Mouse (Mus musculus) limb, embryonic 14.5 days (tissue): Measurements from ENCODE around the gene Sardh. TPM values are rescaled to one million over a fixed set of nuclear protein-coding genes. Genes with fewer than 3 reads are reported as not detected.

Experiments used
- ATAC-seq: fragments of 200-750 bp; cut with Nextera tagmentation; 2 replicates; pipeline ENCODE4 v1.8.0; 2017; ENCODE audit warnings: low read depth, moderate number of reproducible peaks, moderate TSS enrichment; ENCODE audit not compliant: low FRiP score
- DNase-seq: peaks from one replicate; pipeline ENCODE4 v3.0.0-alpha.2; 2015; ENCODE audit warnings: low spot score
- H3K27ac ChIP-seq: fragments of 300-500 bp; sonication (generic); replicated peaks from 2 replicates; pipeline ENCODE4 v1.5.1; 2014; ENCODE audit warnings: low read depth, mild to moderate bottlenecking, low read length, moderate library complexity, mixed read lengths
- H3K27me3 ChIP-seq: fragments of 300-500 bp; sonication (generic); 2 replicates; pipeline ENCODE4 v1.6.1; 2014; ENCODE audit warnings: low read length, mixed read lengths; ENCODE audit not compliant: control insufficient read depth, insufficient read depth
- H3K36me3 ChIP-seq: fragments of 300-500 bp; sonication (generic); 2 replicates; pipeline ENCODE4 v1.6.1; 2014; ENCODE audit warnings: mild to moderate bottlenecking, low read length, moderate library complexity, mixed read lengths; ENCODE audit not compliant: control insufficient read depth, insufficient read depth
- H3K4me1 ChIP-seq: fragments of 300-500 bp; sonication (generic); 2 replicates; pipeline ENCODE4 v1.6.1; 2014; ENCODE audit warnings: antibody characterized with exemption, low read length, mixed read lengths; ENCODE audit not compliant: control insufficient read depth, insufficient read depth
- H3K4me2 ChIP-seq: fragments of 300-500 bp; sonication (generic); replicated peaks from 2 replicates; pipeline ENCODE4 v1.6.1; 2014; ENCODE audit warnings: low read depth, mild to moderate bottlenecking, low read length, moderate library complexity; ENCODE audit not compliant: severe bottlenecking
- H3K4me3 ChIP-seq: fragments of 300-500 bp; sonication (generic); replicated peaks from 2 replicates; pipeline ENCODE4 v1.5.1; 2014; ENCODE audit warnings: low read length
- H3K9ac ChIP-seq: fragments of 300-500 bp; sonication (generic); 2 replicates; pipeline ENCODE4 v1.6.1; 2014; ENCODE audit warnings: mild to moderate bottlenecking, low read depth, low read length, moderate library complexity; ENCODE audit not compliant: severe bottlenecking
- H3K9me3 ChIP-seq: fragments of 300-500 bp; sonication (generic); 2 replicates; pipeline ENCODE4 v1.6.1; 2016; ENCODE audit warnings: low read length; ENCODE audit not compliant: control insufficient read depth
- POLR2A ChIP-seq: fragments of 200-500 bp; IDR thresholded peaks from 2 replicates; pipeline ENCODE4 v1.8.0; 2012; ENCODE audit warnings: inconsistent platforms, mild to moderate bottlenecking, moderate library complexity, borderline replicate concordance; ENCODE audit not compliant: insufficient read depth, insufficient read length; ENCODE audit errors: extremely low read depth
- WGBS: fragments of 180-500 bp; shearing (Covaris S2); extraction: QIAGEN DNeasy Blood & Tissue Kit; methylation state at CpG from one replicate; pipeline ENCODE4 v1.1.7; 2014; 5-methylcytosine and 5-hydroxymethylcytosine counted together
- polyA plus RNA-seq, 2 experiments: library from polyadenylated mRNA; depleted of rRNA in 1 of 2; stranded (reverse) in 1 of 2; unstranded in 1 of 2; fragments of >200 nt; fragmentation: Nextera tagmentation in 1 of 2; extraction: Ambion mirVana in 1 of 2; gene quantifications; 2 replicates each; pipeline versions ENCODE4 v1.2.1 to v1.2.3; 2012 to 2014

Gene Sardh
- polyA plus RNA-seq, 2 experiments = 8.7 to 10.9 TPM

GRCm38 (mm10) chr2:27162656-27163055, 85.5 kb downstream of the Sardh start:
- TF ChIP-seq POLR2A = no peak

DNA sequence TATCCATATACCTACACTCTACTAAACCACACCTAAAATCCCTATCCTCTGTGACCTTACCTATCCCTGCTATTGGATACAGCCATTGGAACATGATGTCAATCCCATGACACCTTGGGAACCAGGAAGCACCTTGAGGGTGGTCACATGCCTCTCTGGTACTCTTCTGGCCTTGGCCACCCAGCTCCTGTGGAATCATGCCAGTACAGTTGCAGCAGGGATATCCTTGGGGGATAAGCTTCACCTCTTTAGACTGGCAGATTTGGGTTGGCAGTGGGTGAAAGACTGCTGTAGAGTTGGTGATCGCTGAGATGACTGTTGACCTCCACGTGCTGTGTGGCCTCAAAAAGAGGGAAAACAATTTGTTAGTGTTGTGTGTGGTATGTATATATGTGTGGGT, 86.6 kb downstream of the Sardh start:
- DNase-seq (no peak), ATAC-seq (no peak)
- Histone ChIP-seq H3K36me3 (no peaks in the 10 kb centered on the region), H3K4me3 (no peak overlapping the region), H3K4me1 (no peaks in the 10 kb centered on the region), H3K27ac (no peak overlapping the region), H3K4me2 (no peak overlapping the region), H3K9ac (no peak overlapping the region), H3K27me3 (no peaks in the 10 kb centered on the region), H3K9me3 (no peaks in the 10 kb centered on the region)
- 90% methylated on average over 2 of the region's 2 CpGs for WGBS
- TF ChIP-seq POLR2A = no peak

More at GRCm38 (mm10) chr2:27162656-27163055, 85.5 kb downstream of the Sardh start:
- Histone ChIP-seq H3K9me3 (no peaks in the 10 kb centered on the region), H3K4me2 (no peak overlapping the region), H3K27me3 (no peaks in the 10 kb centered on the region), H3K4me3 (no peak overlapping the region), H3K36me3 (no peaks in the 10 kb centered on the region), H3K27ac (no peak overlapping the region), H3K4me1 (peaks cover 9% of the 10 kb centered on the region), H3K9ac (no peak overlapping the region)
- no peak for ATAC-seq
- WGBS = 40% methylated on average over 11 of the region's 11 CpGs
- DNase-seq = no peak

- DNase-seq = no peak
- Histone ChIP-seq H3K4me1 (no peaks in the 10 kb centered on the region), H3K9ac (no peak overlapping the region), H3K9me3 (no peaks in the 10 kb centered on the region), H3K4me3 (no peak overlapping the region), H3K36me3 (no peaks in the 10 kb centered on the region), H3K27ac (no peak overlapping the region), H3K4me2 (no peak overlapping the region), H3K27me3 (no peaks in the 10 kb centered on the region)
- WGBS = 80% methylated on average over 6 of the region's 6 CpGs
- no peak for ATAC-seq
- TF ChIP-seq POLR2A = no peak
These were observed 91.5 kb downstream of the Sardh start for GRCm38 (mm10) chr2:27156596-27156995.

DNA sequence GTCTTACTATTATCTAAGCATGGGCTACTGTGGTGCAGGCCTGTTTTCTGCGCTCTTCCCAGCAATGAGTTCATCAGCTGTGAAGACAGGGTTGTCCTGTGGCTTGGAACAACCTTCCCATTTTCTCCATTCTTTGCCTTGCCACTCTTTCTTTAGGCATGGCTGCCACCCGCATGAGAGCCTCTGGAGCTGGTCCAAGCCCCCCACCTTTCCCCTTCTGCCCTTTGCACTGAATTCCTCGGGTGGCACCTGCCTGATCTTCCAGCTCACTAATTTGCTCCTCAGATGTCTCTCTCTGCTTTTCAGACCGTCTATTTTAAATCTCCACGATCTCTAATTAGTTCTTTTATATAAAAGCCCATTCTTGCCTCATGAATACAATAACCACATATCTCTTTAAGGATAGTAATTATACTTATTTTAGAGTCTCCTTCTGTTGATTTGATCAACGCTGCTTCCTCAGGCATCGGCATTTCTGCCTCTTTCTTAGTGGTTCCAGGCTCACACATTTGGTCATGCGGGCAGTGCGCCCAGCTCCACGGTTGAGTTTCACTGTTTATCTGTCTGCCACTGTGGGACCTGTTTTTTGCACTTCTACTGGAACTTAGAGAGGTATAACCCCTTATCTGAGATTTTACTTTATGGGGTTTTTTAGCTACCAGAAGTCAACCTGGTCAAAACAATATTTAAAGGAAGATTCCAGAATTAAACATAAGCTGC, 93.5 kb downstream of the Sardh start:
- DNase-seq = no peak
- Histone ChIP-seq H3K9me3 (no peaks in the 10 kb centered on the region), H3K4me2 (no peak overlapping the region), H3K27ac (no peak overlapping the region), H3K27me3 (no peaks in the 10 kb centered on the region), H3K4me3 (no peak overlapping the region), H3K36me3 (no peaks in the 10 kb centered on the region), H3K4me1 (no peaks in the 10 kb centered on the region), H3K9ac (no peak overlapping the region)
- WGBS = 81% methylated on average over 10 of the region's 10 CpGs
- no peak for ATAC-seq
- no peak for TF ChIP-seq POLR2A

- Histone ChIP-seq H3K4me1 (no peaks in the 10 kb centered on the region), H3K4me2 (no peak overlapping the region), H3K4me3 (no peak overlapping the region), H3K9me3 (no peaks in the 10 kb centered on the region), H3K36me3 (no peaks in the 10 kb centered on the region), H3K9ac (no peak overlapping the region), H3K27ac (no peak overlapping the region), H3K27me3 (no peaks in the 10 kb centered on the region)
- ATAC-seq = no peak
- no peak for DNase-seq
- TF ChIP-seq POLR2A = no peak
- 3% methylated on average over 2 of the region's 2 CpGs for WGBS
These were observed 98.7 kb downstream of the Sardh start for GRCm38 (mm10) chr2:27149457-27149856.

DNA sequence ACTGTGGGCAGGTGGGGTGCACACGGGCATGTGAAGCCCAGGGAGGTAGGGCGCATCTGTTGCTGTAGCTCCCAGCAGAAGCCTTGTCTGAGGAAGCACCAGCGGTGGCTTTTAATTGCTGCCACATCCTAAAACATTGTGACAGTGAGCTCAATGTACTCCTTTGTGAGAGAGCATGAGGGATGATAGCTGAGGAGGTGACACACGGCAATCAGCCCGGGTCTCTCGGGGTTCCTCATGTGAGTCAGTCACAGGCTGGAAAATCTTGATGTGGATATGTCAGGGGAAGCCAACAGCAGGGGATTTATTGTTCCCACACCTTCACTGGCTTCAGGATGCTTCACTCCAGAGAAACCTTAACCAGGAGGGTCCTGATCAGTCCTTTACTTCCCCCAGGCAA, 101.3 kb downstream of the Sardh start:
- H3K27me3 ChIP-seq = no peaks in the 10 kb centered on the region
- H3K4me1 ChIP-seq = no peaks in the 10 kb centered on the region
- no peak overlapping the region for H3K4me3 ChIP-seq
- WGBS = 81% methylated on average over 6 of the region's 6 CpGs
- no peak overlapping the region for H3K4me2 ChIP-seq
- H3K36me3 ChIP-seq = no peaks in the 10 kb centered on the region
- no peak overlapping the region for H3K27ac ChIP-seq
- TF ChIP-seq POLR2A = no peak
- no peak for ATAC-seq
- H3K9ac ChIP-seq = no peak overlapping the region
- no peak for DNase-seq
- H3K9me3 ChIP-seq = no peaks in the 10 kb centered on the region
